Mouse (Mus musculus) lung, postnatal 0 days (tissue): ENCODE results near the gene Nfkbib. TPM values are rescaled to one million over a fixed set of nuclear protein-coding genes. Genes with fewer than 3 reads are reported as not detected.

ENCODE experiments used
- ATAC-seq: fragments of 200-750 bp; cut with Nextera tagmentation; 2 replicates; pipeline ENCODE4 v1.8.0; 2017; ENCODE audit warnings: moderate library complexity
- DNase-seq: peaks from one replicate; pipeline ENCODE4 v3.0.0-alpha.2; 2016; ENCODE audit warnings: low spot score
- H3K27ac ChIP-seq: fragments of 300-500 bp; sonication (generic); 2 replicates; pipeline ENCODE4 v1.5.1; 2014; ENCODE audit warnings: antibody characterized with exemption, mild to moderate bottlenecking, low read length, mixed read lengths
- H3K27me3 ChIP-seq: fragments of 300-500 bp; sonication (generic); replicated peaks from 2 replicates; pipeline ENCODE4 v1.6.1; 2014; ENCODE audit warnings: low read length, mixed read lengths; ENCODE audit not compliant: insufficient read depth
- H3K36me3 ChIP-seq: fragments of 300-500 bp; sonication (generic); 2 replicates; pipeline ENCODE4 v1.6.1; 2014; ENCODE audit warnings: low read length, mixed read lengths; ENCODE audit not compliant: insufficient read depth
- H3K4me1 ChIP-seq: fragments of 300-500 bp; sonication (generic); 2 replicates; pipeline ENCODE4 v1.6.1; 2014; ENCODE audit warnings: antibody characterized with exemption, low read depth, low read length, mixed read lengths; ENCODE audit not compliant: insufficient read depth
- H3K4me2 ChIP-seq: fragments of 300-500 bp; sonication (generic); replicated peaks from 2 replicates; pipeline ENCODE4 v1.6.1; 2014; ENCODE audit warnings: low read depth, mild to moderate bottlenecking, low read length, moderate library complexity, mixed read lengths
- H3K4me3 ChIP-seq: fragments of 300-500 bp; sonication (generic); 2 replicates; pipeline ENCODE4 v1.5.1; 2014; ENCODE audit warnings: low read depth, low read length
- H3K9ac ChIP-seq: fragments of 300-500 bp; sonication (generic); replicated peaks from 2 replicates; pipeline ENCODE4 v1.6.1; 2014; ENCODE audit warnings: low read depth, mild to moderate bottlenecking
- H3K9me3 ChIP-seq: fragments of 300-500 bp; sonication (generic); 2 replicates; pipeline ENCODE4 v1.6.1; 2016; ENCODE audit warnings: low read length, mixed read lengths
- CTCF ChIP-seq: IDR thresholded peaks from 2 replicates; pipeline ENCODE4 v1.5.1; 2016; ENCODE audit warnings: antibody characterized with exemption, mild to moderate bottlenecking
- EP300 ChIP-seq: IDR thresholded peaks from 2 replicates; pipeline ENCODE4 v1.6.1; 2016; ENCODE audit warnings: antibody characterized with exemption, mild to moderate bottlenecking, control low read depth
- WGBS: fragments of 180-500 bp; shearing (Covaris S2); extraction: QIAGEN DNeasy Blood & Tissue Kit; methylation state at CpG from one replicate; pipeline ENCODE4 v1.1.7; 2014; 5-methylcytosine and 5-hydroxymethylcytosine counted together
- polyA plus RNA-seq: library from polyadenylated mRNA; unstranded; fragments of >200 nt; fragmentation: Nextera tagmentation; extraction: Ambion mirVana; gene quantifications from 2 replicates; pipeline ENCODE4 v1.2.1, GENCODE M21; 2015

The Nfkbib gene
- polyA plus RNA-seq, 1 experiment from 2014 or later: 42.3 TPM

GRCm38 (mm10) chr7:28714667-28715066, 52.6 kb downstream of the Nfkbib start:
- Histone ChIP-seq H3K27ac (no peak overlapping the region), H3K4me1 (no peaks in the 10 kb centered on the region), H3K4me2 (no peak overlapping the region), H3K4me3 (no peak overlapping the region), H3K36me3 (no peaks in the 10 kb centered on the region), H3K9ac (no peak overlapping the region), H3K9me3 (no peaks in the 10 kb centered on the region), H3K27me3 (no peaks in the 10 kb centered on the region)
- TF ChIP-seq CTCF: no peak
- TF ChIP-seq EP300: no peak
- ATAC-seq (no peak), DNase-seq (no peak)
- WGBS: 57% methylated on average over 5 of the region's 5 CpGs

- Histone ChIP-seq H3K27ac (no peak overlapping the region), H3K9ac (no peak overlapping the region), H3K36me3 (no peaks in the 10 kb centered on the region), H3K4me3 (no peak overlapping the region), H3K27me3 (no peaks in the 10 kb centered on the region), H3K4me2 (no peak overlapping the region), H3K9me3 (no peaks in the 10 kb centered on the region), H3K4me1 (no peaks in the 10 kb centered on the region)
- DNase-seq: no peak
- no peak for ATAC-seq
- TF ChIP-seq EP300 (no peak), CTCF (peak; percentile 29)
- 64% methylated on average over 3 of the region's 3 CpGs for WGBS
Measured at GRCm38 (mm10) chr7:28710962-28711361, 56.4 kb downstream of the Nfkbib start.

- no peaks in the 10 kb centered on the region for H3K9me3 ChIP-seq
- no peaks in the 10 kb centered on the region for H3K4me1 ChIP-seq
- TF ChIP-seq CTCF: no peak
- no peak for TF ChIP-seq EP300
- DNase-seq: no peak
- no peaks in the 10 kb centered on the region for H3K27me3 ChIP-seq
- ATAC-seq: no peak
- no peaks in the 10 kb centered on the region for H3K36me3 ChIP-seq
- no peak overlapping the region for H3K4me2 ChIP-seq
- no peak overlapping the region for H3K27ac ChIP-seq
- no peak overlapping the region for H3K4me3 ChIP-seq
- no peak overlapping the region for H3K9ac ChIP-seq
Measured at GRCm38 (mm10) chr7:28709454-28709853, 57.9 kb downstream of the Nfkbib start.

Other genes with a start within 250 kb of the Nfkbib start
- not detected in 2 replicates for gene Ifnl3, start 244.7 kb downstream of the Nfkbib start, polyA plus RNA-seq
- gene Sycn, start 226.6 kb downstream of the Nfkbib start, polyA plus RNA-seq: not detected in 2 replicates
- not detected in 2 replicates for gene Nccrp1, start 220.3 kb downstream of the Nfkbib start, polyA plus RNA-seq
- gene Samd4b, start 169.4 kb downstream of the Nfkbib start, polyA plus RNA-seq: 12.9 and 13.4 TPM in 2 replicates
- 36.3 and 38.2 TPM in 2 replicates for gene Pak4, start 169.3 kb downstream of the Nfkbib start, polyA plus RNA-seq
- not detected in 2 replicates for gene Acp7, start 136.2 kb downstream of the Nfkbib start, polyA plus RNA-seq
- 2.3 and 2.8 TPM in 2 replicates for gene Fbxo27, start 74.7 kb downstream of the Nfkbib start, polyA plus RNA-seq
- 10.9 and 11.0 TPM in 2 replicates for gene Fbxo17, start 50.7 kb downstream of the Nfkbib start, polyA plus RNA-seq
- gene Mrps12, start 25.7 kb downstream of the Nfkbib start, polyA plus RNA-seq: 99.7 and 101 TPM in 2 replicates
- gene Sars2, start 25.5 kb downstream of the Nfkbib start, polyA plus RNA-seq: 6.0 and 7.0 TPM in 2 replicates
- gene Ccer2, start 11.3 kb downstream of the Nfkbib start, polyA plus RNA-seq: not detected in 2 replicates
- 55.4 and 57.1 TPM in 2 replicates for gene Sirt2, start 777 bp downstream of the Nfkbib start, polyA plus RNA-seq
- 10.2 and 12.9 TPM in 2 replicates for gene Rinl, start 21.5 kb upstream of the Nfkbib start, polyA plus RNA-seq
- 151 and 154 TPM in 2 replicates for gene Hnrnpl, start 41.0 kb upstream of the Nfkbib start, polyA plus RNA-seq
- gene Ech1, start 57.7 kb upstream of the Nfkbib start, polyA plus RNA-seq: 287 and 308 TPM in 2 replicates
- 14.9 and 15.6 TPM in 2 replicates for gene Lgals4, start 66.3 kb upstream of the Nfkbib start, polyA plus RNA-seq
- 2.2 and 3.0 TPM in 2 replicates for gene Lgals7, start 96.3 kb upstream of the Nfkbib start, polyA plus RNA-seq
- gene Capn12, start 113.9 kb upstream of the Nfkbib start, polyA plus RNA-seq: 0.27 and 0.33 TPM in 2 replicates
- 202 and 218 TPM in 2 replicates for gene Actn4, start 194.8 kb upstream of the Nfkbib start, polyA plus RNA-seq
- gene Eif3k, start 214.4 kb upstream of the Nfkbib start, polyA plus RNA-seq: 287 and 294 TPM in 2 replicates
- gene Map4k1, start 214.5 kb upstream of the Nfkbib start, polyA plus RNA-seq: 2.0 and 3.5 TPM in 2 replicates